Mouse (Mus musculus): ENCODE results near the gene Olfr222.

DNA sequence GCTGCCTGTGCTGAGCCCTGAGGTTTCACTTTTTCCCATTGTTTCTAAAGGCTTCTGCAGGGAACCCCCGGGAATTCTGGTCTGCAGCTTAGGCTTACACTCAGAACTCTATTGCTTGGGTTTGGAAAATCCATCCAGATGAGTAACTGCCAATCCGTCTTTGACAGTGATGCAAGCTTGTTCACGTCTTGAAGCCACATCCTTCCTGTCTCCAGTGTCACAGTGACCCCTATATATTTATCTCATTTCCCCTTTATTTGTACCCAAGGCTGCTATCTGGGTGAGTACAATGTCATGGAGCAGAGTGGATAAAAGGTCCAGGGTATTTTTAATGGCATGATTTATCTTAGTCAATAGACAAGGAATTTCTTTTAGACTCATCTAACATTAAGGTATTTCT lies 34.7 kb downstream of the Olfr222 start, which contains the start of gene Nlrp3:
- no peak for TF ChIP-seq CTCF (IDR thresholded peaks at IDR 0.05; ENCODE audit: low read depth, low read length)
- TF ChIP-seq POLR2A (IDR thresholded peaks at IDR 0.05; ENCODE audit: borderline replicate concordance, low read depth, low read length), result no peak

Measured in bone marrow macrophage, adult 2 months (primary cell).